Mouse (Mus musculus): Measurements from ENCODE around the gene Gm29776.

DNA sequence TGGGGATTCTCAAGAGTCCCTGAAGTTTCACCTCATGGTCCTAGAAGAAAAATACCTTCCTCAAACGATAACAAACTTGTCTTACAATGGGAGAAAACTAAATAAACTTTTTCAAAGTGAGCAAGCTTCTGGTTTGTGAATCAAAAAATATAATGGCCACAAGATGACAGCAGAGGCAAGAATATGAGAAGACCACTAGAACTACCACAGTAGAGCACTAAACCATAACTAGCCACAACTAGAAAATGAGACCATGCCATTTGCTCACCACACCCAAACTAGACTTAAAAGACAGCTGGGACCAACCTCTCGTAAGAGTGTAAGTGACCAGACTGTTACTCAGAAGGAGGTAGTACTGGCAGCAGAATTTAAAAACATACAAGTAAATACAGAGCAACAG is 38.6 kb downstream of the Gm29776 start:
- TF ChIP-seq CTCF (conservative IDR thresholded peaks at IDR 0.05; ENCODE audit: low read length), result peak; percentile 40; the same call in 1 of the 2 replicates
- TF ChIP-seq POU5F1 (IDR thresholded peaks at IDR 0.05; ENCODE audit: borderline replicate concordance, low read length), result no peak
